Mouse (Mus musculus) stomach, embryonic 14.5 days (tissue): ENCODE results near the gene Col13a1. TPM values are rescaled to one million over a fixed set of nuclear protein-coding genes. Genes with fewer than 3 reads are reported as not detected.

Experiments used
- ATAC-seq: fragments of 200-750 bp; cut with Nextera tagmentation; 2 replicates; pipeline ENCODE4 v1.8.0; 2017; ENCODE audit warnings: low read depth, moderate TSS enrichment; ENCODE audit not compliant: insufficient number of reproducible peaks, insufficient read depth, low FRiP score
- H3K27ac ChIP-seq: fragments of 300-500 bp; sonication (generic); 2 replicates; pipeline ENCODE4 v1.5.1; 2014; ENCODE audit warnings: mild to moderate bottlenecking, low read length, moderate library complexity, mixed read lengths
- H3K27me3 ChIP-seq: fragments of 300-500 bp; sonication (generic); 2 replicates; pipeline ENCODE4 v1.6.1; 2014; ENCODE audit warnings: low read length, control low read depth, mixed read lengths; ENCODE audit not compliant: control insufficient read depth, insufficient read depth
- H3K36me3 ChIP-seq: fragments of 300-500 bp; sonication (generic); 2 replicates; pipeline ENCODE4 v1.6.1; 2014; ENCODE audit warnings: mild to moderate bottlenecking, control low read depth, low read length, moderate library complexity, mixed read lengths; ENCODE audit not compliant: control insufficient read depth, insufficient read depth
- H3K4me1 ChIP-seq: fragments of 300-500 bp; sonication (generic); 2 replicates; pipeline ENCODE4 v1.6.1; 2014; ENCODE audit warnings: low read length, control low read depth, mixed read lengths; ENCODE audit not compliant: control insufficient read depth, insufficient read depth
- H3K4me2 ChIP-seq: fragments of 300-500 bp; sonication (generic); replicated peaks from 2 replicates; pipeline ENCODE4 v1.6.1; 2014; ENCODE audit warnings: low read depth, low read length, control low read depth
- H3K4me3 ChIP-seq: fragments of 300-500 bp; sonication (generic); 2 replicates; pipeline ENCODE4 v1.5.1; 2014; ENCODE audit warnings: low read depth, low read length, control low read depth
- H3K9ac ChIP-seq: fragments of 300-500 bp; sonication (generic); replicated peaks from 2 replicates; pipeline ENCODE4 v1.6.1; 2014; ENCODE audit warnings: low read depth, mild to moderate bottlenecking, control low read depth, low read length, moderate library complexity, mixed read lengths
- H3K9me3 ChIP-seq: fragments of 300-500 bp; sonication (generic); 2 replicates; pipeline ENCODE4 v1.6.1; 2016; ENCODE audit warnings: low read depth, low read length, control low read depth; ENCODE audit not compliant: control insufficient read depth
- WGBS: fragments of 180-500 bp; shearing (Covaris S2); extraction: QIAGEN DNeasy Blood & Tissue Kit; methylation state at CpG from one replicate; pipeline ENCODE4 v1.1.7; 2014; 5-methylcytosine and 5-hydroxymethylcytosine counted together
- polyA plus RNA-seq: library from polyadenylated mRNA; unstranded; fragments of >200 nt; fragmentation: Nextera tagmentation; extraction: Ambion mirVana; gene quantifications from 2 replicates; pipeline ENCODE4 v1.2.1, GENCODE M21; 2014

The Col13a1 gene
- 2.3 and 2.6 TPM in 2 replicates for polyA plus RNA-seq

- WGBS: 0% methylated on average over 41 of the region's 41 CpGs
- peak within 1 kb of the TSS; percentile 65 for H3K4me2 ChIP-seq
- no peak for ATAC-seq
- H3K27ac ChIP-seq: no peak within 1 kb of the TSS
- H3K36me3 ChIP-seq: no peaks in the 10 kb centered on the region
- H3K4me3 ChIP-seq: peak within 1 kb of the TSS; percentile 39
- peaks cover 25% of the 10 kb centered on the region for H3K27me3 ChIP-seq
- H3K4me1 ChIP-seq: peaks cover 8% of the 10 kb centered on the region; the same call in 1 of the 2 replicates
- no peaks in the 10 kb centered on the region; the same call in 1 of the 2 replicates for H3K9me3 ChIP-seq
- peak within 1 kb of the TSS; percentile 10; the same call in 1 of the 2 replicates for H3K9ac ChIP-seq
These were observed at the start of gene Col13a1 for GRCm38 (mm10) chr10:61978866-61979340. TSS of gene Col13a1 (minus strand) at chr10:61979108.

- Histone ChIP-seq H3K36me3 (no peaks in the 10 kb centered on the region), H3K27ac (no peak overlapping the region), H3K4me1 (no peaks in the 10 kb centered on the region), H3K9me3 (no peaks in the 10 kb centered on the region), H3K4me3 (no peak overlapping the region), H3K9ac (no peak overlapping the region), H3K27me3 (no peaks in the 10 kb centered on the region), H3K4me2 (no peak overlapping the region)
- WGBS: 71% methylated on average over 12 of the region's 12 CpGs
- no peak for ATAC-seq
These were observed 48.8 kb upstream of the Col13a1 start for GRCm38 (mm10) chr10:62027699-62028098.

GRCm38 (mm10) chr10:62023821-62024551, 45.1 kb upstream of the Col13a1 start:
- no peaks in the 10 kb centered on the region for H3K4me1 ChIP-seq
- no peak for ATAC-seq
- no peak overlapping the region for H3K9ac ChIP-seq
- H3K27me3 ChIP-seq: no peaks in the 10 kb centered on the region
- WGBS: 41% methylated on average over 19 of the region's 19 CpGs
- H3K4me3 ChIP-seq: no peak overlapping the region
- H3K27ac ChIP-seq: no peak overlapping the region
- H3K36me3 ChIP-seq: no peaks in the 10 kb centered on the region
- H3K9me3 ChIP-seq: no peaks in the 10 kb centered on the region
- no peak overlapping the region for H3K4me2 ChIP-seq

GRCm38 (mm10) chr10:62020068-62020620, 41.2 kb upstream of the Col13a1 start:
- Histone ChIP-seq H3K9me3 (no peaks in the 10 kb centered on the region), H3K27ac (0 out of 2 replicates have a peak overlapping the region, but pooled peaks have one; percentile 15), H3K36me3 (no peaks in the 10 kb centered on the region), H3K4me2 (no peak overlapping the region), H3K9ac (no peak overlapping the region), H3K27me3 (no peaks in the 10 kb centered on the region), H3K4me3 (no peak overlapping the region), H3K4me1 (no peaks in the 10 kb centered on the region)
- WGBS: 15% methylated on average over 7 of the region's 7 CpGs
- ATAC-seq: peak; percentile 24; the same call in 1 of the 2 replicates

- peak; percentile 19; the same call in 1 of the 2 replicates for ATAC-seq
- Histone ChIP-seq H3K9me3 (no peaks in the 10 kb centered on the region), H3K9ac (no peak overlapping the region), H3K27me3 (no peaks in the 10 kb centered on the region), H3K4me2 (no peak overlapping the region), H3K36me3 (no peaks in the 10 kb centered on the region), H3K4me1 (no peaks in the 10 kb centered on the region), H3K27ac (peak overlapping the region; percentile 16; the same call in 1 of the 2 replicates), H3K4me3 (no peak overlapping the region)
- 16% methylated on average over 16 of the region's 16 CpGs for WGBS
These were observed 40.6 kb upstream of the Col13a1 start for GRCm38 (mm10) chr10:62019386-62020067.

GRCm38 (mm10) chr10:62016947-62017346, 38.0 kb upstream of the Col13a1 start:
- H3K27ac ChIP-seq: no peak overlapping the region; the same call in 1 of the 2 replicates
- H3K4me1 ChIP-seq: no peaks in the 10 kb centered on the region
- peak; percentile 76; the same call in 1 of the 2 replicates for ATAC-seq

GRCm38 (mm10) chr10:62013190-62013589, 34.3 kb upstream of the Col13a1 start:
- H3K36me3 ChIP-seq: no peaks in the 10 kb centered on the region
- no peaks in the 10 kb centered on the region for H3K9me3 ChIP-seq
- WGBS: 85% methylated on average over 5 of the region's 5 CpGs
- no peak overlapping the region for H3K4me2 ChIP-seq
- H3K27ac ChIP-seq: no peak overlapping the region
- no peak overlapping the region for H3K9ac ChIP-seq
- H3K4me3 ChIP-seq: no peak overlapping the region
- no peak for ATAC-seq
- H3K27me3 ChIP-seq: no peaks in the 10 kb centered on the region
- H3K4me1 ChIP-seq: no peaks in the 10 kb centered on the region

More at GRCm38 (mm10) chr10:62016947-62017346, 38.0 kb upstream of the Col13a1 start:
- Histone ChIP-seq H3K4me2 (no peak overlapping the region), H3K36me3 (no peaks in the 10 kb centered on the region), H3K27me3 (no peaks in the 10 kb centered on the region), H3K9me3 (no peaks in the 10 kb centered on the region), H3K9ac (no peak overlapping the region), H3K4me3 (no peak overlapping the region)
- WGBS: 47% methylated on average over 6 of the region's 6 CpGs

- Histone ChIP-seq H3K9ac (no peak overlapping the region), H3K27me3 (no peaks in the 10 kb centered on the region), H3K4me2 (no peak overlapping the region), H3K27ac (no peak overlapping the region), H3K4me1 (no peaks in the 10 kb centered on the region), H3K36me3 (no peaks in the 10 kb centered on the region), H3K4me3 (no peak overlapping the region), H3K9me3 (no peaks in the 10 kb centered on the region)
- 73% methylated on average over 4 of the region's 4 CpGs for WGBS
- ATAC-seq: no peak
These were observed 33.5 kb upstream of the Col13a1 start for GRCm38 (mm10) chr10:62012371-62012770.
